Mouse (Mus musculus) urinary bladder, postnatal 25 days (tissue): Measurements from ENCODE around the gene Gm6034.
"Not testable (repeated sequence)": the region's sequence is repeated elsewhere in the genome, so short reads cannot be mapped to it uniquely, and the experiment has no call there.

ENCODE experiments used
- DNase-seq: peaks from one replicate; pipeline ENCODE4 v3.0.0; 2022; ENCODE audit warnings: low spot score

The Gm6034 gene

DNA sequence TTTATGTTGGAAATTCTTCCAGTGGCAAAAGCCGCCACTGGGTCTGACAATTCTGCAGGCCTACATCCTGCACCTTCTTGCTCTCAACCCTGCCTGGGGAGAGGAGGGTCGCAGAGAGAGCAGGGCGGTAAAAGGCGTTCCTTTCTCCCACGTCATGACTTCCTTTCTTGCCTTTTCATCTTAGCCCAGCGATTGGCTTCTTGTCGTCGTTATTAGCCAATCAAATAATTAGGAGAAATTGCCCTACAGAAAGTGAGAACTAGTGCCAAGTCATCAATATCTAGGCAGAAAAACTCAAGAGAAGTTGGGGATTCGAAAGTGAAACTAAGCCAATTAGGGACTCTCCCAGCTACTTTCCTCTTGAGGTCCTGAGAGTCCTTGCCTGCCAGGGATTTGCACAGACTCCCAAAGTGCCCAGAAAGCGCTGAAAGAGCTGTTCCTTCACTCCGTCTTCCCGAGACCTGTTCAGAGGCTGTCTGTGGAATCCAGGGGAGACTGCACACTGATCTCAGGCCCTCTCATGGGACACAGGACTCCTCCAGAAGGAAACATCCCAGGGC, at the start of gene Gm6034, which contains the start of gene H2-T22:
Gm6034 (plus strand) TSS at position 352 of the 560 bp plus-strand sequence.
H2-T22 (minus strand) TSS at position 138 of the 560 bp plus-strand sequence.
- DNase-seq = peak; percentile 44

DNA sequence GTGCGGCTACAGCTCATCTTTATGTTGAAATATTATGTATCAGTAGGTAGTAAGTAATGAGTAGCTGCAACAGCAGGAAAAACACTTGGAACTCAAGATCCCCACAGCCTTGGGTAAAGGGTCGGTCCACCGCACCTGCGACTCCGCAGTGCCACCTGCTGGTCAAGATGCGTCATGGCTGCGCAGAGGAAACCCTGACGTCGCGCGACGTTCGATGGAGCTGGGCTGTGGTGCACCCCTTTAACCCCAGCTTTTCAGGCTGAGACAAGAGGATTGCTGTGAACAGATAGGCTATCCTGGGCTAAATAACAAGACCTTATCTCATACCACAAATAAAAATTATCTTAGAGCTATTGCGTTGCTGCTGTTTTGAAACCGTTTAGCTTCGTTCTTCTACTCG, 49.1 kb upstream of the Gm6034 start:
- DNase-seq = peak; percentile 82

DNA sequence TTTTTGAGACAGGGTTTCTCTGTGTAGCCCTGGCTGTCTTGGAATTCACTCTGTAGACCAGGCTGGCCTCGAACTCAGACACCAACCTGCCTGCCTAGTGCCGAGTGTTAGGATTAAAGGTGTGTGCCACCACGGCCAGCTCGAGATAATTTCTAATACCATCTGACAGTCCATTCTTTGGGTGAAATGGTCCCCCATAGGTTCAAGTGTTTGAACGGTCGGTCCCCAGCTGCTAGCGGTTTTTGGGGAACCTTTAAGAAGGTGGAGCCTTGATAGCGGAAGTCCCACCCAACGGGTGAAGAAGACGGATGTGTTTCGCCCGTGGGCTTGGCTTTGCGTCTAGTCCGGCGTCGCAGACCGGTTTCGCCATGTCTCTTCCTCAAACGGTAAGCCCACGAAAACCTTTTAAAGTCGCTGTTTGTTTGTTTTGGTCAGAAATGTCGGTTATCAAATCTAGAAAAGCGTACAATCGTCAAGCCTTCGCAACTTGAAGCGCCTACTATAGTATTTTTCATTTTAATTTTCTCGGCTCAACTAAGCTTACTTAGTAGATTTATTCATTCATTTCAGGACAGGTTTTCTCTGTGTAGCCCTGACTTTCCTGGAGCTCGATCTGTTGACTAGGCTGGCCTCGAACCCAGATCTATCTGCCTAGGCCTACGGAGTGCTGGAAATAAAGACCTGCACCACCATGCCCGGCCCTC, 48.4 kb upstream of the Gm6034 start:
- peak; percentile 64 for DNase-seq

- no peak for DNase-seq
Observed at GRCm38 (mm10) chr17:35994879-35995240, 47.9 kb upstream of the Gm6034 start.

DNA sequence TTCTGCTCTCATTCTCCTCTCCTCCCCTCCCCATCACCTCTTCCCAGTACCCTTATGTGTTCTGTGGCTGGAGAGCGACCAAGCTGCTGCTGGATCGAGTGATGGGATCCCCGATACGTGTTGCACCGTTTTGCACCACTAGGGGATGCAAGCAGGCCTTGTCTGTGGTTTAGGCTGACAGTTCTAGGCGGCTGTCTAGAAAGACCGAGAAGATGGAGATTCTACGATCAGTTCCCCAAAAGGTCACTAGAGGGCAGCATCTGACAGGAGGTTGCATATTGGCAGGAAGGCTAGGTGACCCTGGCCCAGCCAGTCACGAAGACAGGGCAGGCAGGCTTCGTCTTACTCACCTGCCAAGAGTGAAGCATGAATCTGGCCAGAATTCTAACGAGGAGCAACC, 45.8 kb upstream of the Gm6034 start:
- peak; percentile 93 for DNase-seq

DNA sequence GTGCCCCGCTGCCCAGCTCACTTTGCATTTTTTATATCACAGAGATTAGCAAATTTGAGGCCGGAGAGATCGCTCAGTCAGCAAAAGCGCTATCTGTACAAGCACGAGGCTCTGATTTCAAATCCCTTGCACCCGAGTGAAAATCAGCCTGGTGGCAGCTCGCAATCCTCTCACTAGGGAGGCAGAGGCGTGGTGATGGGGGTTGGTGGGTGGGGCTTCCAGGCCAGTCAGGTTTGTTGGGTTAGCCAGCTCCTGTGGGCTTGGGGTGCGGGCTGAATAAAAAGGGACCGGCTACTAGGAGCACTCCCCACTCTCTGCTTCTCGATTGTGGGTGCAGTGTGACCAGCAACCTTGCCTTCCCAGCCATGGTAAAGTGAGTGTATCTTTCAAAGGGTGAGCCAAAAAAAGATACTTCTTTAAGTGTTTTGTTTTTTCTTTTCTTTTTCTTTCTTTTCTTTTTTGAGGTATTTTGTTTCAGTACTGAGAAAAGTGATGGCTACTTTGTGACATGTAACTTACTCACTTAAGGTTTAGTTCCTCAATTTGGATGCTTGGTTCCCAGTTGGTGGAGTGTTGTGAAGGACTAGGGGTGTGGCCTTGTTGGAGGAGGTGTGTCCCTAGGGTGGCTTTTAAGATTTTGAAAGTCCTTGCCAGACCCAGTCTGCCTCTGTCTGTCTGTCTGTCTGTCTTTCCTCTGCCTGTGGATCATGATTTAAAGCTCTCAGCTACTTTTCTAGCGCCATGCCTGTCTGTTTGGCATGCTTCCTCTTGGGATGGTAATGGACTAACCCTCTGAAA, 44.8 kb upstream of the Gm6034 start:
- DNase-seq = no peak

- no peak for DNase-seq
Observed at GRCm38 (mm10) chr17:35998545-35999305, 44.0 kb upstream of the Gm6034 start.

- no peak for DNase-seq
Observed at GRCm38 (mm10) chr17:35999356-35999755, 43.4 kb upstream of the Gm6034 start.

- no peak for DNase-seq
Observed at GRCm38 (mm10) chr17:36000349-36000748, 42.4 kb upstream of the Gm6034 start.

- DNase-seq = no peak
Observed at GRCm38 (mm10) chr17:36001121-36001897, 41.5 kb upstream of the Gm6034 start.

DNA sequence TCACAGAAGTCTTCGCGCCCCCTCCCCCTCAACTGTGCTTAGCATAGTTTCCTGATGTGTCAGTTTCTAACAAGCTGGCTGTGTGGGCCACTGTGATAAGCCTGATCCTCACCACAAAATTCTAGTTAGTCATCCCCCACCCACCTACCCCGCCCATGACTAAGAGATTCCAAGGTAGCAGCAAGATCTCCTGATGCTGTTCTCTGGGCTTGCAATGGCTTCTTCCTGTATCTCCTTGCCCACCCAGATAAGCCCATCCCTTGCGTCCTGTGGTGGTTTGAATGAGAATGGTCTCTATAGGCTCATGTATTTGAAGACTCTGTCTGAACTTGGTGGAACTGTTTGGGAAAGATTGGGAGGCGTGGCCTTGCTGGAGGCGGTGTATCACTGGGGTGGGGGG, 40.8 kb upstream of the Gm6034 start:
- no peak for DNase-seq

- DNase-seq = no peak
Observed at GRCm38 (mm10) chr17:36003331-36003730, 39.4 kb upstream of the Gm6034 start.

DNA sequence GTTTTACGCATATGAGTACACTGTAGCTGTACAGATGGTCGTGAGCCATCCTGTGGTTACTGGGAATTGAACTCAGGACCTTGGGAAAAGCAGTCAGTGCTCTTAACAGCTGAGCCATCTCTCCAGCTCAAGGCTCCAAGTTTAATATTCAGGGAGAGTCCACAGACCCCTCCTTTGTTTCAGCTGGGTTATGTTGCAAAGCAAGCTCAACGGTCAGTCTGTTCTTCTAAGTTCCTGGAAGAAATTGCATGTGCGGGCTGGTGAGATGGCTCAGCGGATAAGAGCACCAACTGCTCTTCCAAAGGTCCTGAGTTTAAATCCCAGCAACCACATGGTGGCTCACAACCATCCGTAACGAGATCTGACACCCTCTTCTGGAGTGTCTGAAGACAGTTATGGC, 38.4 kb upstream of the Gm6034 start:
- not testable (repeated sequence) for DNase-seq

- DNase-seq = no peak
Observed at GRCm38 (mm10) chr17:36014977-36015376, 27.8 kb upstream of the Gm6034 start.

- DNase-seq = no peak
Observed at GRCm38 (mm10) chr17:36017046-36017445, 25.7 kb upstream of the Gm6034 start.

GRCm38 (mm10) chr17:36018979-36019378, 23.8 kb upstream of the Gm6034 start:
- DNase-seq = no peak

GRCm38 (mm10) chr17:36019519-36019918, 23.2 kb upstream of the Gm6034 start:
- DNase-seq = no peak

DNA sequence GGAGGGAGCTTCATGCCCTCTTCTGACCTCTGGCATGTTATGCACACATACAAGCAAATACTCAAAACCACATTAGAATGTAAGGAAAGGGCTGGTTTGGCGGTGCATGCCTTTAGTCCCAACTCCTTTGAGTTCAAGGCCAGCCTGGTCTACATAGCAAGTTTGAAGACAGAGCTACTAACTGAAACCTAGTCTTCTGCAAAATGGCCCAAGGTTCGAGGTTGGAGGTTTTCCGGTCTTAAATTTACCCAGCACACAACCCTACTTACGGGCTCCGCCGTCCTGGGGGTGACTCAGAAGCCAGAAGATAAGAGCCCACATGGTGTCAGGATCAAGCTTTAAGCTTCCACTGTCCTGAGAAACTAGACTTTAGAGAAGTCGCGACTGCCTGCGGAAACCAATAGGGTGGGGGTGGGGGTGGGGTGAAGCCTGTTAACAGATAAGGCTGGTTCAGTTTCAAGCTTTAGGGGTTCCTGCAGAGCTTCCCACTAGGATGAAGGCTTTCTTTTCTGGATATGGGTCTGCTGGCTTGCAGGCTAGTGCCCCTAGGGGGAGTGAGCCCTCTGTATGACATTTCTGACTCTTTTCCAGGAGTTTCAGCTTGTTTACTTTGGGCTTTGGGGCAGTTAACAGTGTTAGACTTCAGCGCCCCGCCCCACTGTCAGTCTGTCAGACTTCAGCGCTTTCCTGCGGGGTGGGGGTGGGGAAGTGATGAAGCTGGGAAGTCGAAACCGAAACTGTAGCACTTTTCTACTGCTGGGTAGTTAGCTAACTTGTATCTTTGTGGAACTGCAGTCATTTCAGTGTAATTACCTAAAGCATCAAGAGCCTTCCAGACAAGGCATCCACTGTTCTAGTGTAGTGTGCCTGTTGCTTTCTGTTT, 22.3 kb upstream of the Gm6034 start, which contains the start of gene H2-T24:
H2-T24 (minus strand) TSS at position 370 of the 883 bp plus-strand sequence.
- no peak for DNase-seq

- no peak for DNase-seq
Observed at GRCm38 (mm10) chr17:36021309-36021708, 21.5 kb upstream of the Gm6034 start.

GRCm38 (mm10) chr17:36022098-36022497, 20.7 kb upstream of the Gm6034 start:
- DNase-seq = no peak
